Mouse (Mus musculus) cerebellum, adult 9-10 months (tissue): ENCODE data around the gene Clint1.
"Not testable (repeated sequence)": the region's sequence is repeated elsewhere in the genome, so short reads cannot be mapped to it uniquely, and the experiment has no call there.

Experiments used
- DNase-seq: peaks from one replicate; pipeline ENCODE4 v3.0.0; 2022

The Clint1 gene

GRCm38 (mm10) chr11:45849203-45849602 is 2.6 kb upstream of the Clint1 start:
- no peak for DNase-seq

DNA sequence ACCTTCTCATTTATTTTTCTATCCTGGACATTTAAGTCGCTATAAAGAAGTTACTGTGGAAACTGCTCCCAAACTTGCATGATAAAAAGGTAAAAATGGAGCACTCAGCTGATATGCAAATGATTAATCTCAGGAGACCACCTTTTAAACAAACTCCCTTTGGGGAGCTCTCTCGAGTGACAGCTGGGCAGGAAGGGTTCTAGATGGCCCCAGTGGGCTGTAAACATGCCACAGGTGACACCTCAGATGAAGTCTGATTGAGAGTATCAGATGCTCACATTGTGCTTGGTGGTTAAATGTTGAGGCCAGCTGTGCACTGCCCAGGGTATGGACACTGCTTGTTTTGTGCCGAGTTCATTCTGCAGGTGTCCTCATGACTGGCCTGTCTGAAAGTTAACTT is 2.0 kb upstream of the Clint1 start:
- DNase-seq: no peak

DNA sequence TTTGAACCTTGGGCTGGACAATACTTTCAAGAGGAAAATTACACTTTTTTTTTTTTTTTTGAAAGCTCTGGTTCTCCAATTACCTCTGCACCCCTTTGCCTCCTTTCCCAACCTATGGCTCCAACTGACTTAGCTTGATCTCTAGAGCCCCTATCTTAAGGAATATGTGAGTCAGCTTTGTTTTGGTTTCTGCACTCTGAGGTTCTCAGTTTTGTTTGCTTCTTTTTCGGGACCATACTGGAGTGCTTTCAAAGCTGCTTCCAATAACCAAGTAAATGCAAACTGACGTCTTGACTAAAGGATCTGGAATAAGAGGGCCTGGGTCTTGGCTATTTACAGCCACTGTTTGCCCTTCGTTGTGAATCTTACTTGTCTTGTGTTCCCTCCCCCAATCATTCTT is 1.5 kb upstream of the Clint1 start:
- no peak for DNase-seq

DNA sequence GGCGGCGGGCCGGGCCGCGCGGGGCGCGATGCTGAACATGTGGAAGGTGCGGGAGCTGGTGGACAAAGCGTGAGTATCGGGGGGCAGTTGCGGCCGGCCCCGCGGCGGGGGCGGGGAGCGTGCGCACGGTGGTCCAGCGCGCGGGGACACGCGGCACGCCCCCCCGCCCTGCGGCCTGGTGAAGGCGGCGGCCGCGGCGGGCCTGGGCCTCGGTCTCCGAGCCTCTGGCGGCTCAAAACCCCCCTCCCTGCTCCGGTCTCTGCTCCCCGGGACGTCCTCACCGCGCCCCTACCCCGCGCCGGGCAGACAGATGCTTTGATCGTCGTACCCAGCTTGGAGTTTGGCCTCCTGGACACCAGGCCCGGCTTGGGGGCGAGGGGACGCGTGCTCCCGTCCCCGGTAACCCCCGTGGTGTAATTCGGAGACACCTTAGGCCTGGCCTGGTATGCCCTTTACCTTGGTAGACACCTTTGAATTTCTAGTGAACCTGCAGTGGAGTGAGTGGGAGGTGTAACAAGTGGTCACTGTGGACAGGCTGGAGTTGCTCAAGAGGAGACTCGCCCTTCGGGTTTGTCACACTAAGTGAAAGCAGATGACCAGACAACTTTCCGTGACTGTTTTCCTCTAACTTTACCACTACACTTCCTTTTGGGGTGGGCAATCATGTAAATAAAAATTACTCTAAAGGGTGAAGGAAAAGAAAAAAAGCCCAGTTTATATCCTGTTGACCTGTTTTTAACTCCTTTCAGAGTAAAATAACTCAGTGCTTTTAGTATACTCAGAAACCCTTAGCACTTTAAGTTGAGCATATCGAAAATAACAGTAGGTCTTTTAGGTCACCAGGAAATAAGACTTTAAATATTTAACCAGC is 508 bp downstream of the Clint1 start:
- DNase-seq: peak; percentile 33

GRCm38 (mm10) chr11:45852995-45853317 is 1.1 kb downstream of the Clint1 start:
- no peak for DNase-seq

DNA sequence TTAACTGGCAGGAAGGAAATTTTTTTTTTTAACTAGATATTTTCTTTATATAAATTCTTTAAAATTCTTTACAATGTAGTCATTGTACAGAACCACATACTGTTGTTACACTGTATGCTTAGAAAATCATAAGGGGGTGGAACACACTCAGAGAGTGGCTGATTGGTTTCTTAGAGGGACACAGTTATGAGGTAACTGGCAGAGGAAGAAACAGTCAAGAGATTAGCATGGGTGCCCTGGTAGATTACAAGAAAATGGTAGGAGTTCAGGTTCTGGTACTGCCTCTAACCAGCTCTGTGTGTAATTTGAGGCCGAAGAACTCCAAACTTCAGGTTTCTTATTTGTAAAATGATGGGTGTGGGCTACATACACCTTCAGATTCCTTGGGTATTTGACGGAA is 2.1 kb downstream of the Clint1 start:
- DNase-seq: no peak

GRCm38 (mm10) chr11:45854381-45854780 is 2.5 kb downstream of the Clint1 start:
- DNase-seq: no peak

- DNase-seq: no peak
Measured at GRCm38 (mm10) chr11:45855407-45856148, 3.7 kb downstream of the Clint1 start.

DNA sequence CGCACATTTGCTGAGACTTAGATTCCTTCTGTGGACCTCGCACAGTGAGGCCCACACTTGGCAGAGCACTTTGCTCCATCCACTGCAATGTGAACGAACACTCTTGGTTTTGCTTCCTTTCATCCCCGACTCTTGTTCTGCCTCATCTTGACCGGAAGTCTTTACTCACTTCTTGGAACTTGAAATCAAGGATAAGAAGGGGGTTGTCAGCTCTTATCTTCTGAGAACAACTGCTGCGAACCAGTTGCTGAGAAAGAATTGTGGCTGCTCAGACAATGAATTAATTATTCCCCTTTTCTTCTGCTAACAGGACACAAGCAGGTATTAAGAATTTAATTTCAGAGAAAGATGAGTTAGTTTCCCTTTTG is 4.3 kb downstream of the Clint1 start:
- DNase-seq: no peak

DNA sequence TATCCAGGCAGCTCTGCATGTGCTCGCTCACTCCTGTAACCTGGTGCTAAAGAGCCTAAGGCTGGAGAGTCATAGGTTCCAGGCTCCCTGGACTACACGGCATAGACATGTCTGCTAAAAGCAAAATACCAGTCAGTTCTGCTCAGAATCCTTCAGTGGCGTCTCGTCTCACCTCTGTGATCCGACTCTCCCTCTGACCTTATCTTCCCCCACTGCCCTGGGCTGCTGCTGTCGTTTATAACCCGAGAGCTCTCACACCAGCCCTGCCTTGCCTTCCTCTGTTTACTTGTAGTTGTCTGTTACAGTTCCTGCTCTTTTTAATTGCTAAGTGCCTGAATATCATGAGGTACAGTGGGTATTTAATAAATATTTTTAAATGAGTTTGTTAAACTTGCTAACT is 9.5 kb downstream of the Clint1 start:
- no peak for DNase-seq

DNA sequence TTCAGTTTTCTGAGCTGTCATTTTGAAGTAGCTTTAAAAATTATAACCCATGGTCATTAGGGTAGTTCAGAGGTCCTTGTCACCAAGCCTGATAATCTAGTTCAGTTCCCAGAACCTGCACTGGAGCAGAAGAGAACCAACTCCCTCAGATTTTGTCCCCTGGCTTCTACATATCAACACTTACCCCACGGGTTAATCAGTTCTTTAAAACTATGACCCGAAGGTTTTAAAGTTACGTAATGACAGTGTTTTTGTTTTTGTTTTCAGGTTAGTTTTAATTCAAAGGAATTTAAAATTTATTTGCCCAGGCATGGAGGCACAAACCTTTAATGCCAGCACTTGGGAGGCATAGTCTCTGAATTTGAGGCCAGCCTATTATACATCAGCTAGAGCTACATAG is 12.6 kb downstream of the Clint1 start:
- DNase-seq: no peak

DNA sequence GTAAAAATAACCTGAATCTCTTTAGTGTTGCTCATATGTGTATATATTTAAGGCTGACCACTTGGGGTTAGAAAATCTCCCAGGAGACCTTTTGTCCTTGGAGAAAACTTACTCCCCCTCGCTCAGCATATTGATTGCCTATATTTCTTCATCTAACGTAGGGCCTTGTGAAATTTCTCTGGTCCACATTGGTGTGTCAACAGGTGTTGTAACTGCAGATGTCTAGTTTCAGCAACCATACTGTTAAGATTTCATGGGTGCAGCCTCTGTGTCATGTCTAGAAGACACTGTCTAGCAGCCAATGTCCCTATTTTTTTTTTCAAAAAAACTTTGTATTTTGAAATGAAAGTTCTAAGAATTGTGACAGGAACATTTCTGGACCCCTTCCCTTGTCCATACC is 14.0 kb downstream of the Clint1 start:
- DNase-seq: no peak

GRCm38 (mm10) chr11:45866534-45866933 is 14.7 kb downstream of the Clint1 start:
- no peak for DNase-seq

- no peak for DNase-seq
Measured at GRCm38 (mm10) chr11:45873666-45874065, 21.8 kb downstream of the Clint1 start.

GRCm38 (mm10) chr11:45874251-45874650 is 22.4 kb downstream of the Clint1 start:
- no peak for DNase-seq

- DNase-seq: no peak
Measured at GRCm38 (mm10) chr11:45875351-45875935, 23.6 kb downstream of the Clint1 start.

DNA sequence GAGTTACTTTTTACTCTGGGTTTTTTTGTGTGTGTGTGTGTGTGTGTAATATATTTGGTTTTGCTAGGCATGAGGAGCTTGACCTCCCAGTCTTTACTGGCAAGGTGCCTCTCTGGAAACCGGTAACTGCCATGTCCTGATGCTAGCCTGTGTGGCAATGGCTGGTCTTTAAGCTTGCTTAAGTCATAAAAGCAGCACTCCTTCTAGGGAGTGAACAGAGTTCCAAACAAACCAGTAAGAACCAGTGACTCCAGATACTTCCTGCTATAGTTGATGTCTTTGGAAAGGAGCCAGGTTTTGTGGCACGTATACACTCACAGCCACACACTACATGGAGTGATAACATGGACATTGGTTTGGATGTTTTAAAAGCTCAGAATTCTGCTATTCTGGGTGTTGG is 24.2 kb downstream of the Clint1 start:
- DNase-seq: no peak

- not testable (repeated sequence) for DNase-seq
Measured at GRCm38 (mm10) chr11:45879366-45879765, 27.5 kb downstream of the Clint1 start.

GRCm38 (mm10) chr11:45881026-45881682 is 29.3 kb downstream of the Clint1 start:
- peak; percentile 49 for DNase-seq

GRCm38 (mm10) chr11:45881683-45882068 is 29.8 kb downstream of the Clint1 start:
- no peak for DNase-seq

DNA sequence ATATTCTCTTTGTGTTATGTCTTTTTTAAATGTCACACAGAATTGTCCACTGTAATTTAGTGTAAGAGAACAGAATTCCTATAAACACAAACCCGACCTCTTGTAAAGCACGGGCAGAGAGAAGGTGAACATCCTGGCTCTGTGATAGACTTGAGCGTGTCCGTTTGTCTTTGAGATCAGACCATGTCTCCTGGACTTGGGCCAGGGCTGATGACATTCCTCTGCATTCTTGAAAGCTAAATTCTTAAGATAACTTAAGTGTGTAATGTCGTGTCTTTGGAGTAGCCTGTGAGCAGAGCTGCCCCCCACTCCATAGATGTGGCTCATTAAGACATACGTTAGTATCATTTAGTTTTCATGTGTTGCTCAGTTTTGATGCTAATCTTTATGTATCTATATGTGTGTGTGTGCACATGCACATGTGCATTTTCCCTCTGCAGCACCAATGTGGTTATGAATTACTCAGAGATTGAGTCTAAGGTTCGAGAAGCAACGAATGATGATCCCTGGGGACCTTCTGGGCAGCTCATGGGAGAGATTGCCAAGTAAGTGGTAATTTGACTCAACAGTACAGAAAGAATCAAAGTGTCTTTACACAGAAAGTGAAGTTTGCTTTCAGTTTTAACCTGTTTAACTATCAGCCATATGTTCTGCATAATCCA is 31.6 kb downstream of the Clint1 start:
- DNase-seq: no peak

GRCm38 (mm10) chr11:45884029-45884428 is 32.2 kb downstream of the Clint1 start:
- peak; percentile 57 for DNase-seq
